Mouse (Mus musculus) spleen, adult 2 months (tissue): ENCODE results near the gene Plxna4.

ENCODE experiments used
- CTCF ChIP-seq: fragments of 200-500 bp; IDR thresholded peaks from 2 replicates; pipeline ENCODE4 v1.5.1; 2011; ENCODE audit warnings: mild to moderate bottlenecking, inconsistent platforms; ENCODE audit not compliant: insufficient read depth, insufficient read length, insufficient replicate concordance; ENCODE audit errors: extremely low read depth
- POLR2A ChIP-seq: fragments of 200-500 bp; IDR thresholded peaks from 2 replicates; pipeline ENCODE4 v1.6.1; 2011; ENCODE audit warnings: low read depth, low read length, inconsistent platforms

DNA sequence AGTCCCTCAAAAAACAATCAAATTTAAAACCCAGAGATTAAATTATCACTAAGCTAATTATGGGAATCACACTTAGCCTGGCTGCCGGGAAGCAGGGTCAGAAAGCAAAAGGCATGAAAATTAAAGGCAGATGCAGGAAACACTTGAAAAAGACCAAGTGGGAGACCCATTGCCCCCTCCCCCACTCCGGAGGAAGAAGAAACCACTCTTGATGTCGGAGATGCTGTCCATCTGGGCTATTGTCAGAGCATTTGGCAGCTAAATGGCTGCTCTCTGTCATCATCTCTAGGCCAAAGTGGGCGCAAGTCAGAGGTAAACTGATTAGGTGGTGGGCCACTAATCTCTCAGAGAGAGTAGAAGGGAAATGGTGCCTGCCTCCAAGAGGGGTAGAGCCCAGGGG lies 105.5 kb downstream of the Plxna4 start:
- no peak for TF ChIP-seq POLR2A
- no peak for TF ChIP-seq CTCF
